Mouse (Mus musculus) heart, embryonic 12.5 days (tissue): ENCODE measurements around the gene Por. TPM values are rescaled to one million over a fixed set of nuclear protein-coding genes. Genes with fewer than 3 reads are reported as not detected.

Source experiments
- ATAC-seq: fragments of 200-750 bp; cut with Nextera tagmentation; 2 replicates; pipeline ENCODE4 v1.8.0; 2017; ENCODE audit warnings: moderate TSS enrichment, moderate library complexity; ENCODE audit not compliant: insufficient number of reproducible peaks, low FRiP score
- H3K27ac ChIP-seq: fragments of 300-500 bp; sonication (generic); 2 replicates; pipeline ENCODE4 v1.5.1; 2016; ENCODE audit warnings: mild to moderate bottlenecking, moderate library complexity; ENCODE audit not compliant: poor library complexity, severe bottlenecking
- H3K27me3 ChIP-seq: fragments of 300-500 bp; sonication (generic); replicated peaks from 2 replicates; pipeline ENCODE4 v1.6.1; 2016; ENCODE audit warnings: mild to moderate bottlenecking, moderate library complexity
- H3K36me3 ChIP-seq: fragments of 300-500 bp; sonication (generic); 2 replicates; pipeline ENCODE4 v1.6.1; 2016; ENCODE audit warnings: mild to moderate bottlenecking, moderate library complexity
- H3K4me1 ChIP-seq: fragments of 300-500 bp; sonication (generic); replicated peaks from 2 replicates; pipeline ENCODE4 v1.6.1; 2016; ENCODE audit warnings: mild to moderate bottlenecking
- H3K4me2 ChIP-seq: fragments of 300-500 bp; sonication (generic); 2 replicates; pipeline ENCODE4 v1.6.1; 2016; ENCODE audit warnings: mild to moderate bottlenecking, moderate library complexity
- H3K4me3 ChIP-seq: fragments of 300-500 bp; sonication (generic); 2 replicates; pipeline ENCODE4 v1.5.1; 2016; ENCODE audit warnings: mild to moderate bottlenecking
- H3K9ac ChIP-seq: fragments of 300-500 bp; sonication (generic); 2 replicates; pipeline ENCODE4 v1.6.1; 2016; ENCODE audit warnings: mild to moderate bottlenecking, moderate library complexity
- H3K9me3 ChIP-seq: fragments of 300-500 bp; sonication (generic); replicated peaks from 2 replicates; pipeline ENCODE4 v1.6.1; 2016; ENCODE audit warnings: mild to moderate bottlenecking, moderate library complexity
- WGBS: fragments of 180-500 bp; shearing (Covaris S2); methylation state at CpG from one replicate; pipeline ENCODE4 v1.1.7; 2016; 5-methylcytosine and 5-hydroxymethylcytosine counted together
- polyA plus RNA-seq: library from polyadenylated mRNA; unstranded; fragments of >200 nt; fragmentation: Nextera tagmentation; extraction: Ambion mirVana; gene quantifications from 2 replicates; pipeline ENCODE4 v1.2.1, GENCODE M21; 2016

Por gene
- 50.6 and 54.0 TPM in 2 replicates for polyA plus RNA-seq

DNA sequence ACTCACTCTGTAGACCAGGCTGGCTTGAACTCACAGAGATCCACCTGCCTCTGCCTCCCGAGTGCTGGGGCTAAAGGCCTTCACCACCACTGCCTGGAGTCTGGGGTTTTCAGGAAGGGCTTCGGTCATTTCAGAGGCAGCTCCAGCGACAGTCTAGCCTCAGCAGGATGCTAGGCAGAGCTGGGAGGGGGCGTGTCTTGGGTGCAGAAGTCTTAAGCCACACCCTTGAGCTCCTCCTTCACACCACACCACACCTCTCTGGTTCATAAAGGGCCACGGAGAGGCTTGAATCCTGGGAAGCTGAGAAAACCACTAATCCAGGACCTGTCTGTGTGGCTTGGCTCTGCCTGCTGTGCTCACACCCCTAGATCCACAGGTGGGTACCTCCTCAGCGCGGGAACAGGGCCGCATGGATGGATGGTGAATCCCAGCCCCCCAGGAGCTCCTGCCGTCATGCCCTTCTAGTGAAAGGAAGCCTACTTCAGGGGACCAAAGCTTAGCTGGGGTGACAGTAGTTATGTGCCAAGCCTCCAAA lies at the start of gene Por:
TSS of gene Por (plus strand) at position 293 of the 535 bp plus-strand sequence.
- Histone ChIP-seq H3K4me3 (no peak within 1 kb of the TSS), H3K27me3 (0 out of 2 replicates have a peak, but pooled peaks cover 5% of the 10 kb centered on the region), H3K9ac (no peak within 1 kb of the TSS), H3K4me1 (peaks cover 4% of the 10 kb centered on the region), H3K36me3 (no peaks in the 10 kb centered on the region), H3K27ac (no peak within 1 kb of the TSS), H3K4me2 (no peak within 1 kb of the TSS), H3K9me3 (peaks cover 6% of the 10 kb centered on the region; the same call in 1 of the 2 replicates)
- 19% methylated on average over 9 of the region's 9 CpGs for WGBS
- ATAC-seq = no peak

DNA sequence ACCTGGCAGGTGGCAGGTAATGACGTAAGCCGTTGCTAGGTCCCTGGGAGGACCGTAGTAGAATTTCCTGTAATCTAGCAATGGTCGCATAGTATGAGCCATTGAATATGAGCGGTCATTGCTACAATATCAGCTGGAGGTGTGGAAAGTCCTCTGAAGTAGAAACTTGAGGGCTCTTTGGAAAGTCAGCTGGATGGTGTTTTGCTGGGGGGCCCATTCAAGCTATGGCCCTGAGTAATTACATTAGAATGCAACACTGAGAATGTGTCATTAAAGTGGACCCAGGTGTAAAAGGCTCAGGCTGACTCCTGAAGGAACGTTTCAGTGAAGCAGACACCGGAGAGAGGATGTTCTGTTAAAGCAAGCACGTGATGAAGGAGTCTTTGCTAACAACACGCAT lies 49.3 kb upstream of the Por start:
- Histone ChIP-seq H3K4me3 (no peak overlapping the region), H3K36me3 (no peaks in the 10 kb centered on the region), H3K27ac (no peak overlapping the region), H3K4me2 (no peak overlapping the region), H3K4me1 (no peaks in the 10 kb centered on the region), H3K9ac (no peak overlapping the region), H3K9me3 (no peaks in the 10 kb centered on the region), H3K27me3 (0 out of 2 replicates have a peak, but pooled peaks cover 3% of the 10 kb centered on the region)
- WGBS = 78% methylated on average over 9 of the region's 9 CpGs
- no peak for ATAC-seq

DNA sequence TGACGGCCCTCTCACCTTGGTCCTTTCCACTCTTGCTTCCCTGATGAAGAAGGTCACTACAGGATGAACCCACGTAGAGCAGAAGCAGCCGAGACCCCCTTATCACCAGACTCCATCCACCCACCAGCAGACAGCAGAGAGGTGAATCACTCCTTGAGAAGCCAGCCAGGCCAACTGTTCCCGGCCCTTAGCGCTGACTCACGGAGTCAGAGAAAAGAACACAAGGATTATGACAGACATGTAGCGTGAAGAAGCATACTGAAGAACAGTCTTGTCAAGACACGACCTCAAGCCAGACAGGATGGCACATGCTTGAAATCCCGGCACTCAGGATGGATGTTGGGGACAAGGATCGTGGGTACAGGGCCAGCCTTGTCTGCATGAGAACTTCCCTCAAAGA lies 48.1 kb upstream of the Por start:
- Histone ChIP-seq H3K4me2 (no peak overlapping the region), H3K27ac (no peak overlapping the region), H3K9me3 (no peaks in the 10 kb centered on the region), H3K36me3 (no peaks in the 10 kb centered on the region), H3K4me3 (no peak overlapping the region), H3K4me1 (no peaks in the 10 kb centered on the region), H3K27me3 (0 out of 2 replicates have a peak, but pooled peaks cover 3% of the 10 kb centered on the region), H3K9ac (no peak overlapping the region)
- 68% methylated on average over 10 of the region's 10 CpGs for WGBS
- no peak for ATAC-seq

DNA sequence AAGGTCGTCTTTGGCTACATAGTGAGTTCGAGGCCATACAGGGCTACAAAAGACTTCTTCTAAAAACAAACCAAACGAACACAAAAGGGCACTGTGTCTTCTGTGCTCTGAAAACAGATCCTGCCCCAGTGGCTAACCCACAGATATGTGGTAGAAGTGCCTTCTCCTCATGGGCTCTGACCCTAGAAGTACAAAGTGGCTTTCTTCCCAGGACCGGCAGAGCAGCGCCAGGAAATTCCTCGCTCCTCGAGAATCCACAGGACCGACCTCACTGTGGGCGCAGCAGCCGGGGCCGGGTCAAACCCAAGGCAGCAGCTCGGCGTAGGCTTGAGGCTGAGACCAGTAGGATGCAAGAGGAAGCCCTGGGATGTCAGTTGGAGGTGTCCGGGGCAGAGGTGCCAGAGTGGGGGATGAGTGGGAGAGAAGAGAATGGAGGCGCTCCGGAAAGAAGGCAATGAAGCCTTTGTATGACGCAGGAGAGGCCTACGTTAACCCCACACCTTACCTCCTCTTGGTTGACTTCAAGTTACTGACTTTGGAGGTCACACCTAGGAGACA lies 46.7 kb upstream of the Por start:
- no peak for ATAC-seq
- Histone ChIP-seq H3K4me3 (no peak overlapping the region), H3K9ac (no peak overlapping the region), H3K27me3 (0 out of 2 replicates have a peak, but pooled peaks cover under 1% of the 10 kb centered on the region), H3K4me1 (no peaks in the 10 kb centered on the region), H3K9me3 (no peaks in the 10 kb centered on the region), H3K27ac (no peak overlapping the region), H3K36me3 (no peaks in the 10 kb centered on the region), H3K4me2 (no peak overlapping the region)
- WGBS = 78% methylated on average over 18 of the region's 18 CpGs

DNA sequence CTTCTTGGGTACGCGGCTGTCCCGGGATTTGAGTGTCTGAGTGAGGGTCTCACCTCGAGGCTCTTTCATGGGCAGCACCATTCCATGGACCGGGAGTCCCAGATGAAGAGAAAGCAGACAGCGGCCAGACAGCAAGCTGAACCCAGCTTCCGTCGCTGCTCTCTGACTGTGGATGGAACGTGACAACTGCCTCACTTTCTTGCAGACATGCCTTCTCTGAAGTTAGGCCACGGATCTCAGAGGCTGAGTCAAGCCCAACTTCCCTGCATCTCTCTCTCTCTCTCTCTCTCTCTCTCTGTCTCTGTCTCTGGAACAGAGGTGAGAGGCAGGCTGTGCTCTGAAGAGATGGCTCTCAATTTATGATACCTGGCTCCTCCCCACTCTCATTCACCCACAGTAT lies 40.9 kb upstream of the Por start:
- Histone ChIP-seq H3K4me3 (no peak overlapping the region), H3K4me1 (peaks cover 8% of the 10 kb centered on the region), H3K9me3 (no peaks in the 10 kb centered on the region), H3K4me2 (no peak overlapping the region), H3K27ac (no peak overlapping the region), H3K27me3 (no peaks in the 10 kb centered on the region), H3K9ac (no peak overlapping the region), H3K36me3 (no peaks in the 10 kb centered on the region)
- 50% methylated on average over 10 of the region's 10 CpGs for WGBS
- no peak for ATAC-seq

DNA sequence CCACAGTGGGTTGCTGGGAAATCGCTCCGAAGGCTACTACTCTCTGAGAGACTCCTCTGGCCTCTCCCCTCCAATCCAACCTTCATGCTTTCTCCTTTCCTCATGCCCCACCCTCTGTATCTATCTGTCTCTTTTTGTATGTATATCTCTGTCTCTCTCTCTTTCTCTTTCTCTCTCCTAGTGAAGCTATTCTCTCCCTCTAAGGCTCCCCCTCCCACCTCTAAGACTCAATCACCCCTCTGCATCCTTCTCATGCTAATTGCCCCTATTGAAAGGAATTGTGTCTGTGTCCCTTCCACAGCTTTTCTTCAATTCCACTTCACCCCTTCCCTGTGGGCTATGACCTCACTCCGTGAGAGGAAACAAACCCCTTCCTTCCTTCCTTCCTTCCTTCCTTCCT lies 40.4 kb upstream of the Por start:
- Histone ChIP-seq H3K4me3 (no peak overlapping the region), H3K9ac (no peak overlapping the region), H3K27ac (no peak overlapping the region), H3K36me3 (no peaks in the 10 kb centered on the region), H3K4me2 (no peak overlapping the region), H3K27me3 (no peaks in the 10 kb centered on the region), H3K4me1 (peaks cover 8% of the 10 kb centered on the region), H3K9me3 (no peaks in the 10 kb centered on the region)
- ATAC-seq = no peak
- 79% methylated on average over 3 of the region's 3 CpGs for WGBS

DNA sequence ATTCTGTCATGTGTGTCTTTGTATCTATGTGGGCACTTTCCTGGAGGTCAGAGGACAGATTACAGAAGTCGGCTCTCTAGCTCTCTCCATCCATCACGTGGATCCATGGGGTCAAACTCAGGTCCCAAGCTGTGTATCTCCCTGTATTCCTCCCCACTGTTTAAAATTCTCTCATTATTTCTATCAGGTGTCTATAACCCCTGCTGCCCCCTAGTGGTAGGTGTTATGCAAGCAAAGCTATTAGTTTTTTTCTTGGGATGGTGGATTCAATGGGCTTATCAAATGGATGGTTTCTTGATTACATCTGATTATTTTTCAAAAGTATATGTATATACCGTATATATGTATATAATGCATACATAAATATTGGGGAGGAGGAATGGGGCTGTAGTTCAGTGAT lies 39.2 kb upstream of the Por start:
- Histone ChIP-seq H3K27ac (no peak overlapping the region), H3K36me3 (peaks cover 5% of the 10 kb centered on the region; the same call in 1 of the 2 replicates), H3K4me1 (peaks cover 8% of the 10 kb centered on the region), H3K27me3 (no peaks in the 10 kb centered on the region), H3K4me2 (no peak overlapping the region), H3K9ac (no peak overlapping the region), H3K4me3 (no peak overlapping the region), H3K9me3 (no peaks in the 10 kb centered on the region)
- no peak for ATAC-seq
- WGBS = 24% methylated on average over 3 of the region's 3 CpGs

DNA sequence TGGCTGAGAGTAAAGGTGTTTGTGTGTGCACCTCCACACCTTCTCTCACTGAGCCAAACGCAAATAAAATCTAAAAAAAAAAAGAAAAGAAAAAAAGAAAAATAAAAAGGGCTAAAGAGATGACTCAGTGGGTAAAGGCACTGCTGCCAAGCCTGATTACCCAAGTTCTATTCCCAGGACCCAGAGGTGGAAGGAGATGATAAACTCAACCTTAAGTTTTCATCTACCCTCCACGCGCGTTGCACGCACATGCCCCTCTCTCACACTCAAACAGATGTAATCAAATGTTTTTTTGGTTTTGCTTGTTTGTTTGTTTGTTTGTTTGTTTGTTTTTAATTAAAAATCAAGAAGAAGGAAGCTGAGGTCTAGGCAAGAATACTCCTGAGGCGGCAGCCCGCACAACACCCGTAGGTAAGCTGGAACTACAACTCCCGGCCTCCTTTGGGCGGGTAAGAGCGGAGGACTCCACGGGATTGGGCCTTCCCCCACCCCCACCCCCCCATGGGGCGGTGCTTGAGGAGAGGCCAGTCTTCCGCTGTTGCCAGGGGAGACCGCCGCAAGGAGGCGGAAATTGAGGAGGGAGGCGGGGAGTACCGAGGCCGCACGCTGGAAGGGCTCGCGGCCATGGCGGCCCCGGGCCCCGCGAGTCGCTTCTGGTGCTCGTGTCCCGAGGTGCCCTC lies 37.6 kb upstream of the Por start, which contains the start of gene Rhbdd2:
TSS of gene Rhbdd2 (plus strand) at position 502 of the 680 bp plus-strand sequence.
- Histone ChIP-seq H3K36me3 (peaks cover 19% of the 10 kb centered on the region), H3K27me3 (no peaks in the 10 kb centered on the region), H3K4me3 (peak within 1 kb of the TSS; percentile 74), H3K27ac (peak within 1 kb of the TSS; percentile 54; the same call in 1 of the 2 replicates), H3K4me1 (peaks cover 8% of the 10 kb centered on the region), H3K9me3 (no peaks in the 10 kb centered on the region), H3K9ac (peak within 1 kb of the TSS; percentile 77), H3K4me2 (peak within 1 kb of the TSS; percentile 82)
- peak; percentile 99 for ATAC-seq
- 14% methylated on average over 21 of the region's 30 CpGs for WGBS

DNA sequence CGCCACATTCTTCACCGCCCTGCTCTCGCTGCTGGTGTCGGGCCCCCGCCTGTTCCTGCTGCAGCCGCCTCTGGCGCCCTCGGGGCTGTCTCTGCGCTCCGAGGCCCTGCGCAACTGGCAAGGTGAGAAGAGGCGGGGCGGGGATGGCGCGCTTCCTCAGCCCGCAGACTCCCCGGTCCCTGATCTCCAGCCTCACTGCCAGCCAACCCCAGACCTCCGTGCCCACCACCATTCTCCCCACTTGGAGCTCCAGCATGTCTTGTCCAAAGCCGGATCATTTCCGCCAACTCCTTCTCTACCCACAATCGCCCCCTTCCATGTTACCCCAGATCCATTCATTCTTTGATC lies 37.1 kb upstream of the Por start:
- Histone ChIP-seq H3K9me3 (no peaks in the 10 kb centered on the region), H3K27me3 (no peaks in the 10 kb centered on the region), H3K9ac (peak overlapping the region; percentile 77), H3K36me3 (peaks cover 25% of the 10 kb centered on the region), H3K4me2 (peak overlapping the region; percentile 82), H3K4me3 (peak overlapping the region; percentile 74), H3K4me1 (peaks cover 8% of the 10 kb centered on the region), H3K27ac (peak overlapping the region; percentile 54; the same call in 1 of the 2 replicates)
- ATAC-seq = peak; percentile 75
- under 1% methylated on average over 20 of the region's 21 CpGs for WGBS

DNA sequence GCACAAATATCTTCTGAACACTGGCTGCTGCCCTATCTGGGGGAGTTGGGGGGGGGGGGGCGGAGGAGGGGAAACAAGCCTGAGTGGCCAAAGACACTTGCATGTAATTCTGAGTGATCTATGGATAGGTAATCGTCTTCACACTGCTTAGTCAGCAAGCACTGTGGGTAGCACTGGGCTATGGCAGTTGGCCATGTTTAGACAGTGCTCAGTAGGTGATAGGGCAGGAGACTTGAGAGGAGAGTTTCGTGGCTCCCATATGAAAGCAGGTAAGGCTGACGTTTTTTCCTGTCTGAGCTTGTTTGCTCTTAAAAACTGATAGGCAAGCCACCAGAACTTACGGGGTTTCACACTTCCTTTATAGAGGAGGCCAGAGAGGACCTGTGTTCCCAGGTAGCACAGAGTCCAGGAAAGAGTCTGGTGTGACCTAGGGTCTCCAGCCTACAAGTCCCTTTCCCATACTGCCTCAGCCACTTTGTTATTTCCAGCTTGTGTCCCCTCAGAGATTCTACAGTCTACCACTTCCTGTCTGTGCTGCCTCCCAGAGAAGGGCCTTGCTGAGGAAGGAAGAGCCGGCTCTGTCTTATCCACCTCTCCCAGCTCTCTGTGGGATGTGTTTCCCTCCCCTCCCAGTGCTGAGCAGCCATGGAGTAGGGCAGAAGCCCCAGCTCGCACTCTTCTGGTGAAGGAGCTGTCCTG lies 29.9 kb upstream of the Por start:
- 64% methylated on average over 7 of the region's 7 CpGs for WGBS
- Histone ChIP-seq H3K4me2 (no peak overlapping the region), H3K36me3 (peaks cover 63% of the 10 kb centered on the region), H3K9ac (no peak overlapping the region), H3K27ac (no peak overlapping the region), H3K4me1 (no peaks in the 10 kb centered on the region), H3K9me3 (no peaks in the 10 kb centered on the region), H3K27me3 (no peaks in the 10 kb centered on the region), H3K4me3 (no peak overlapping the region)
- ATAC-seq = no peak

DNA sequence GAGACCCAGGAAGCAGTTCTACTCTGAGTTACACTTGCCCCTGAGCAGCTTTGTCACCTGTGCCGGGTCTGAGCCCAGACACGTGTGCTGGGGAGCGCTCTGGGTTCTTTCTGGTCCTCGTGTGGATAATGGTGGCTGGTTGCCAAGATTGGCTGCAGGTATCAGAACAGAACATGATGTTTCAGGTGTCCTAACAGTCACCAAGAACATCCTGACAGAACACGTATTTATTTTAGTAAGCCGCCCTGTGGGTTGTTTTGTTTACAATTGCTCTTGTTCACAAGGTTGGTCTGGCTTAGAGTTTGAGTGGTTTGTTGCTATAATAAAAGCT lies 29.4 kb upstream of the Por start:
- Histone ChIP-seq H3K9me3 (no peaks in the 10 kb centered on the region), H3K27me3 (no peaks in the 10 kb centered on the region), H3K27ac (no peak overlapping the region), H3K9ac (no peak overlapping the region), H3K4me1 (no peaks in the 10 kb centered on the region), H3K36me3 (peaks cover 60% of the 10 kb centered on the region), H3K4me3 (no peak overlapping the region), H3K4me2 (no peak overlapping the region)
- ATAC-seq = no peak
- 83% methylated on average over 6 of the region's 6 CpGs for WGBS
